Mouse (Mus musculus): ENCODE data around the gene Cdc42bpb. TPM values are rescaled to one million over a fixed set of nuclear protein-coding genes. Genes with fewer than 3 reads are reported as not detected.

Gene Cdc42bpb
- polyA plus RNA-seq, 1 experiment from 2014 or later = 103 TPM

- no peaks in the 10 kb centered on the region for H3K27me3 ChIP-seq
- no peak for DNase-seq (ENCODE audit: low read depth, low spot score)
- in situ Hi-C loops (cut with MboI; ENCODE audit: low pct_unique_long_range_greater_than_20kb) = no loop called here
- ChIA-PET POLR2A (no interaction called here), CTCF (interaction anchor here (0.9 to 1.6 kb wide), 3 partner anchors 12 to 56 kb away, joined by 3 to 4 read pairs (median 3); no protein-coding TSS in a partner anchor)
- ATAC-seq = peak; percentile 76
- no peak for TF ChIP-seq CTCF (IDR thresholded peaks at IDR 0.05)
These were observed 35.8 kb upstream of the Cdc42bpb start for GRCm38 (mm10) chr12:111413300-111413699.

- DNase-seq (ENCODE audit: low read depth, low spot score) (no peak), ATAC-seq (no peak)
- ChIA-PET CTCF (interaction anchor here (1.6 to 3.0 kb wide), 4 partner anchors 12 to 92 kb away, joined by 4 to 15 read pairs (median 6); no protein-coding TSS in a partner anchor), POLR2A (no interaction called here)
- no peaks in the 10 kb centered on the region for H3K27me3 ChIP-seq
- TF ChIP-seq CTCF (IDR thresholded peaks at IDR 0.05) = no peak
- in situ Hi-C loops (cut with MboI; ENCODE audit: low pct_unique_long_range_greater_than_20kb) = no loop called here
These were observed 35.2 kb upstream of the Cdc42bpb start for GRCm38 (mm10) chr12:111412581-111413284.

GRCm38 (mm10) chr12:111411631-111412355 lies 34.3 kb upstream of the Cdc42bpb start:
- in situ Hi-C loops (cut with MboI; ENCODE audit: low pct_unique_long_range_greater_than_20kb) = no loop called here
- no peaks in the 10 kb centered on the region for H3K27me3 ChIP-seq
- POLR2A ChIA-PET = interaction anchor here (0.6 kb wide), 1 partner anchor 58 kb away, joined by 3 read pairs; no protein-coding TSS in a partner anchor
- no peak for TF ChIP-seq CTCF (IDR thresholded peaks at IDR 0.05)
- no peak for ATAC-seq
- CTCF ChIA-PET = interaction anchor here (1.2 to 3.0 kb wide), 5 partner anchors 11 to 139 kb away, joined by 3 to 15 read pairs (median 5); no protein-coding TSS in a partner anchor
- DNase-seq (ENCODE audit: low read depth, low spot score) = no peak

DNA sequence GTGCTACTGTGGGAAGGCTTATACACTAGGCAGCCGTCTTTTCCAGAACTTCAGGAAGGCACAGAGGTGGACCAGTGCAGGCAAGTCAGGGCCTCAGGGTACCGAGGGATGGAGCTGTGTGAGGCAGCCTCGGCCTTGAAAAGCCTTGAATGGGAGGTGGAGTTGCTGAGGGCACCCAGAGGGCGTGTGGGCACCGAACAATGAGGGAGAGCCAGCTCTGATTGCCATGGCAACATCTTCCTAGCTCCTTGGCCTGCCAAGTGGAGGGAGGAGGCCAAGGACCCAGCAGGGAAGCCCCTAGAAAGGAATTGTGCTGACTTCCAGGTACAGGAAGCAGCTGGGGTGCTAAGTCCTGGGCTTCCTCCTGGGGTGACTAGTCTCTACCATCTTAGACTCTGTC lies 32.1 kb upstream of the Cdc42bpb start:
- no peak for TF ChIP-seq CTCF (IDR thresholded peaks at IDR 0.05)
- no peak for ATAC-seq
- in situ Hi-C loops (cut with MboI; ENCODE audit: low pct_unique_long_range_greater_than_20kb) = no loop called here
- H3K27me3 ChIP-seq = no peaks in the 10 kb centered on the region
- CTCF ChIA-PET = interaction anchor here (1.3 to 1.8 kb wide), 2 partner anchors 11 to 137 kb away, joined by 3 to 5 read pairs; no protein-coding TSS in a partner anchor
- POLR2A ChIA-PET = no interaction called here
- DNase-seq (ENCODE audit: low read depth, low spot score) = no peak

GRCm38 (mm10) chr12:111406622-111407021 lies 29.1 kb upstream of the Cdc42bpb start, which contains the start of gene Lbhd2:
Gene Lbhd2, plus strand, starts transcription at chr12:111406809.
- in situ Hi-C loops (cut with MboI; ENCODE audit: low pct_unique_long_range_greater_than_20kb) = no loop called here
- CTCF ChIA-PET = no interaction called here
- ATAC-seq (no peak), DNase-seq (ENCODE audit: low read depth, low spot score) (no peak)
- POLR2A ChIA-PET = no interaction called here
- H3K27me3 ChIP-seq = no peaks in the 10 kb centered on the region
- no peak for TF ChIP-seq CTCF (IDR thresholded peaks at IDR 0.05)

GRCm38 (mm10) chr12:111404880-111405279 lies 27.4 kb upstream of the Cdc42bpb start:
- CTCF ChIA-PET = no interaction called here
- H3K27me3 ChIP-seq = no peaks in the 10 kb centered on the region
- no peak for TF ChIP-seq CTCF (IDR thresholded peaks at IDR 0.05)
- POLR2A ChIA-PET = no interaction called here
- ATAC-seq (no peak), DNase-seq (ENCODE audit: low read depth, low spot score) (no peak)
- in situ Hi-C loops (cut with MboI; ENCODE audit: low pct_unique_long_range_greater_than_20kb) = no loop called here

- DNase-seq (ENCODE audit: low read depth, low spot score) (no peak), ATAC-seq (peak; percentile 55)
- no peak for TF ChIP-seq CTCF (IDR thresholded peaks at IDR 0.05)
- ChIA-PET POLR2A (interaction anchor here (0.6 kb wide), 2 partner anchors 32 to 103 kb away, joined by 3 to 4 read pairs; no protein-coding TSS in a partner anchor), CTCF (interaction anchor here (0.6 to 2.1 kb wide), 12 partner anchors 10 to 129 kb away, joined by 3 to 15 read pairs (median 4); no protein-coding TSS in a partner anchor)
- no peaks in the 10 kb centered on the region for H3K27me3 ChIP-seq
- in situ Hi-C loops (cut with MboI; ENCODE audit: low pct_unique_long_range_greater_than_20kb) = no loop called here
These were observed 24.1 kb upstream of the Cdc42bpb start for GRCm38 (mm10) chr12:111401454-111402184.

GRCm38 (mm10) chr12:111396997-111397396 lies 19.5 kb upstream of the Cdc42bpb start:
- POLR2A ChIA-PET = no interaction called here
- ATAC-seq = no peak
- H3K27me3 ChIP-seq = no peaks in the 10 kb centered on the region
- CTCF ChIA-PET = no interaction called here
- TF ChIP-seq CTCF (IDR thresholded peaks at IDR 0.05) = no peak
- DNase-seq (ENCODE audit: low read depth, low spot score) = no peak
- in situ Hi-C loops (cut with MboI; ENCODE audit: low pct_unique_long_range_greater_than_20kb) = no loop called here

DNA sequence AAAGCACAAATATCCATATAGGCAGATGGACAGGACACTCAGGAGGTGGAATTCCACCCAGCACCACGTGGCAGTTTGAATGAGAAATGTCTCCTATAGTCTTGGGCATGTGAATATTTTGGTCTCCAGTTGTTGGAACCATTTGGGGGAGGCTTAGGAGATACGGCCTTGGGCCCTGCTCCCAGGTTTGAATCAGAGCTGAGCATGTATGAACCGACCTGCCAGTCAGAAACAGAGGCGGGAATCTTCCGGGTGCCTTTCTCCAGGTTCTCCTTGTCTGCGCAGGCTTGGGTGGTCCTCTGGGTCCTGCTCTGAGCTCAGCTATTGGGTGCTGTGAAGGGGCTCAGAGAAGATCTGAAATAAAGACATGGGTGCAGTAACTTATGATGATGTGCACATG lies 16.5 kb upstream of the Cdc42bpb start:
- ATAC-seq = no peak
- ChIA-PET CTCF (no interaction called here), POLR2A (no interaction called here)
- TF ChIP-seq CTCF (IDR thresholded peaks at IDR 0.05) = no peak
- in situ Hi-C loops (cut with MboI; ENCODE audit: low pct_unique_long_range_greater_than_20kb) = no loop called here
- DNase-seq (ENCODE audit: low read depth, low spot score) = no peak
- H3K27me3 ChIP-seq = no peaks in the 10 kb centered on the region

- ATAC-seq (peak; percentile 27), DNase-seq (ENCODE audit: low read depth, low spot score) (no peak)
- in situ Hi-C loops (cut with MboI; ENCODE audit: low pct_unique_long_range_greater_than_20kb) = no loop called here
- ChIA-PET POLR2A (interaction anchor here (0.8 kb wide), 1 partner anchor 9 kb away, joined by 3 read pairs; no protein-coding TSS in a partner anchor), CTCF (interaction anchor here (0.7 kb wide), 1 partner anchor 9 kb away, joined by 3 read pairs; no protein-coding TSS in a partner anchor)
- TF ChIP-seq CTCF (IDR thresholded peaks at IDR 0.05) = no peak
- H3K27me3 ChIP-seq = no peaks in the 10 kb centered on the region
These were observed 9.6 kb upstream of the Cdc42bpb start for GRCm38 (mm10) chr12:111387146-111387545.
